11 mouse cellular contexts compared by ENCODE assay signal in genomic region chr15:84592240-84592639, GRCm38 (mm10). TPM values are rescaled to one million over a fixed set of nuclear protein-coding genes. Genes with fewer than 3 reads are reported as not detected.
A peak's percentile ranks its signal among the peaks of the same experiment; 100 is the strongest.
DNase-seq lines count a peak whose midpoint lies in the region; ATAC-seq and TF ChIP-seq lines count a peak whose summit lies in the region.
"Had no signal": no experiment of that assay in that cellular context is flagged by ENCODE, and none has a peak within 500 bp of the region (broad histone marks: within the 10 kb centered on the region; RNA-seq: fewer than 3 reads in every experiment).

No protein-coding gene starts in this region.

- H3K4me1 ChIP-seq in forebrain, embryonic 12.5 days, result peaks cover 50% of the 10 kb centered on the region
- H3K4me1 ChIP-seq in forebrain, embryonic 11.5 days (replicated peaks; ENCODE audit: control insufficient read depth, insufficient read depth, low read length), result peaks cover 11% of the 10 kb centered on the region
- no peaks in the 10 kb centered on the region for H3K4me1 ChIP-seq in intestine, postnatal 0 days (replicated peaks; ENCODE audit: control insufficient read depth, insufficient read depth, low read length)
- H3K4me1 ChIP-seq in intestine, embryonic 15.5 days (replicated peaks), result peaks cover 5% of the 10 kb centered on the region; the same call in 1 of the 2 replicates
- H3K4me1 ChIP-seq in forebrain, embryonic 16.5 days (replicated peaks; ENCODE audit: control insufficient read depth, insufficient read depth, low read length), result peaks cover 41% of the 10 kb centered on the region

- no peak overlapping the region for H3K4me2 ChIP-seq in forebrain, embryonic 12.5 days
- no peak overlapping the region for H3K4me2 ChIP-seq in forebrain, embryonic 11.5 days (ENCODE audit: low read depth, low read length, severe bottlenecking)
- H3K4me2 ChIP-seq in intestine, postnatal 0 days (replicated peaks; ENCODE audit: low read depth), result no peak overlapping the region
- no peak overlapping the region for H3K4me2 ChIP-seq in intestine, embryonic 15.5 days (replicated peaks)
- no peak overlapping the region for H3K4me2 ChIP-seq in forebrain, embryonic 16.5 days (ENCODE audit: low read length)
- H3K4me2 ChIP-seq: hindbrain, embryonic 15.5 days had no signal

- no peak for ATAC-seq in forebrain, embryonic 12.5 days (ENCODE audit: low FRiP score)
- no peak for ATAC-seq in forebrain, embryonic 11.5 days (replicated peaks; ENCODE audit: low FRiP score)
- ATAC-seq in intestine, postnatal 0 days, result no peak
- ATAC-seq in intestine, embryonic 15.5 days, result no peak
- ATAC-seq in forebrain, embryonic 16.5 days, result 0 out of 2 replicates have a peak, but pooled peaks have one; percentile 43
- no peak for ATAC-seq in granulocyte monocyte progenitor cell, adult 5-6 weeks (replicated peaks; ENCODE audit: poor library complexity, severe bottlenecking)

- H3K4me3 ChIP-seq in forebrain, embryonic 12.5 days (replicated peaks), result no peak overlapping the region
- no peak overlapping the region for H3K4me3 ChIP-seq in forebrain, embryonic 11.5 days (ENCODE audit: low read depth, low read length)
- H3K4me3 ChIP-seq in intestine, postnatal 0 days (ENCODE audit: low read depth, low read length), result no peak overlapping the region
- no peak overlapping the region for H3K4me3 ChIP-seq in intestine, embryonic 15.5 days (replicated peaks)
- no peak overlapping the region for H3K4me3 ChIP-seq in forebrain, embryonic 16.5 days (replicated peaks; ENCODE audit: low read length)
- H3K4me3 ChIP-seq: hindbrain, embryonic 15.5 days had no signal

- 0 out of 2 replicates have a peak, but pooled peaks have one; percentile 1 for TF ChIP-seq CTCF in intestine, postnatal 0 days (IDR thresholded peaks at IDR 0.05; ENCODE audit: low read depth)

- no peaks in the 10 kb centered on the region for H3K36me3 ChIP-seq in forebrain, embryonic 12.5 days (replicated peaks)
- H3K36me3 ChIP-seq in forebrain, embryonic 11.5 days (ENCODE audit: control insufficient read depth, insufficient read depth, low read length), result no peaks in the 10 kb centered on the region
- no peaks in the 10 kb centered on the region for H3K36me3 ChIP-seq in intestine, postnatal 0 days (ENCODE audit: control insufficient read depth, insufficient read depth)
- no peaks in the 10 kb centered on the region for H3K36me3 ChIP-seq in intestine, embryonic 15.5 days
- H3K36me3 ChIP-seq in forebrain, embryonic 16.5 days (ENCODE audit: control insufficient read depth, insufficient read depth), result no peaks in the 10 kb centered on the region
- H3K36me3 ChIP-seq: hindbrain, embryonic 15.5 days had no signal

- no peak overlapping the region for H3K9ac ChIP-seq in forebrain, embryonic 12.5 days
- no peak overlapping the region for H3K9ac ChIP-seq in forebrain, embryonic 11.5 days (ENCODE audit: low read length)
- no peak overlapping the region for H3K9ac ChIP-seq in intestine, postnatal 0 days (ENCODE audit: low read depth, low read length)
- no peak overlapping the region for H3K9ac ChIP-seq in intestine, embryonic 15.5 days
- no peak overlapping the region for H3K9ac ChIP-seq in forebrain, embryonic 16.5 days (replicated peaks; ENCODE audit: low read depth, low read length)
- H3K9ac ChIP-seq: hindbrain, embryonic 15.5 days had no signal

- no peaks in the 10 kb centered on the region for H3K27me3 ChIP-seq in forebrain, embryonic 12.5 days
- H3K27me3 ChIP-seq in forebrain, embryonic 11.5 days (ENCODE audit: control insufficient read depth, insufficient read depth, low read length), result no peaks in the 10 kb centered on the region
- H3K27me3 ChIP-seq in intestine, postnatal 0 days (replicated peaks; ENCODE audit: control insufficient read depth, insufficient read depth, low read length), result no peaks in the 10 kb centered on the region
- H3K27me3 ChIP-seq in intestine, embryonic 15.5 days (replicated peaks), result no peaks in the 10 kb centered on the region
- H3K27me3 ChIP-seq in forebrain, embryonic 16.5 days (replicated peaks; ENCODE audit: control insufficient read depth, insufficient read depth, low read length), result no peaks in the 10 kb centered on the region
- H3K27me3 ChIP-seq: hindbrain, embryonic 15.5 days had no signal

- WGBS in forebrain, embryonic 12.5 days, result 71% methylated on average over 5 of the region's 5 CpGs
- 83% methylated on average over 5 of the region's 5 CpGs for WGBS in forebrain, embryonic 11.5 days
- WGBS in intestine, postnatal 0 days, result 80% methylated on average over 5 of the region's 5 CpGs
- WGBS in intestine, embryonic 15.5 days, result 69% methylated on average over 5 of the region's 5 CpGs
- 37% methylated on average over 5 of the region's 5 CpGs for WGBS in forebrain, embryonic 16.5 days

- no peak for DNase-seq in forebrain, embryonic 11.5 days (ENCODE audit: low spot score)
- peak; percentile 55 to 91 for DNase-seq in adrenal gland, adult (ENCODE audit: inconsistent age in 2 of 2, low spot score in 1 of 2)
- no peak for DNase-seq in lung, adult 18-20 months
- DNase-seq: kidney, postnatal 10 days; thymus, adult 2 months had no signal

- H3K27ac ChIP-seq in forebrain, embryonic 12.5 days, result 0 out of 2 replicates have a peak overlapping the region, but pooled peaks have one; percentile 38
- H3K27ac ChIP-seq in forebrain, embryonic 11.5 days (ENCODE audit: low read depth, low read length), result no peak overlapping the region
- no peak overlapping the region for H3K27ac ChIP-seq in intestine, postnatal 0 days (ENCODE audit: low read depth, low read length)
- H3K27ac ChIP-seq in intestine, embryonic 15.5 days, result no peak overlapping the region
- no peak overlapping the region for H3K27ac ChIP-seq in forebrain, embryonic 16.5 days (ENCODE audit: low read length)
- H3K27ac ChIP-seq: hindbrain, embryonic 15.5 days had no signal

- no peaks in the 10 kb centered on the region for H3K9me3 ChIP-seq in forebrain, embryonic 12.5 days
- no peaks in the 10 kb centered on the region for H3K9me3 ChIP-seq in forebrain, embryonic 11.5 days (ENCODE audit: control insufficient read depth, low read length)
- no peaks in the 10 kb centered on the region for H3K9me3 ChIP-seq in intestine, postnatal 0 days (ENCODE audit: control insufficient read depth)
- no peaks in the 10 kb centered on the region for H3K9me3 ChIP-seq in intestine, embryonic 15.5 days
- H3K9me3 ChIP-seq in forebrain, embryonic 16.5 days (ENCODE audit: control insufficient read depth, low read length), result no peaks in the 10 kb centered on the region
- H3K9me3 ChIP-seq: hindbrain, embryonic 15.5 days had no signal

RNA-seq across cellular contexts. Expression of gene Rtl6, which starts 34.6 kb away (rescaled TPM):
- polyA plus RNA-seq in forebrain, embryonic 12.5 days (2016; fragmentation: Nextera tagmentation; extraction: Ambion mirVana), result 48.8 and 56.2 TPM in 2 replicates
- polyA plus RNA-seq in forebrain, embryonic 11.5 days (2014; fragmentation: Nextera tagmentation; extraction: Ambion mirVana), result 30.0 and 30.9 TPM in 2 replicates
- 3.0 and 3.7 TPM in 2 replicates for polyA plus RNA-seq in intestine, postnatal 0 days (2015; fragmentation: Nextera tagmentation; extraction: Ambion mirVana)
- 10.1 and 10.3 TPM in 2 replicates for polyA plus RNA-seq in intestine, embryonic 15.5 days (2015; fragmentation: Nextera tagmentation; extraction: Ambion mirVana)
- polyA plus RNA-seq in forebrain, embryonic 16.5 days (2015; fragmentation: Nextera tagmentation; extraction: Ambion mirVana), result 72.1 and 74.8 TPM in 2 replicates
- total RNA-seq in granulocyte monocyte progenitor cell, adult 5-6 weeks (2014; fragmentation: Nextera tagmentation), result 4.6 and 6.4 TPM in 2 replicates
- total RNA-seq in granulocyte monocyte progenitor cell, adult 5-6 weeks (2017), result 2.3 and 3.4 TPM in 2 replicates

Comparison
In these comparisons a context has a peak if more than half of its experiments do, and no peak if none do; other contexts are left out.
1. DNase-seq: peak in adrenal gland, adult (2 of 2); none in forebrain, embryonic 11.5 days (single experiment) and lung, adult 18-20 months (0 of 2).